Mouse (Mus musculus) left cerebral cortex, adult 9 months (tissue): ENCODE measurements around the gene Fam204a.

Experiments used
- DNase-seq, 2 experiments: peaks; one replicate each; pipeline ENCODE4 v3.0.0; 2022; ENCODE audit warnings: low spot score in 2 of 2

The Fam204a gene

GRCm38 (mm10) chr19:60225899-60226844 is at the start of gene Fam204a:
Gene Fam204a (minus strand): TSS chr19:60226701.
- DNase-seq, result peak; percentile 81 to 97

- DNase-seq, result no peak
Measured at GRCm38 (mm10) chr19:60265789-60266188, 39.3 kb upstream of the Fam204a start.

GRCm38 (mm10) chr19:60260689-60261088 is 34.2 kb upstream of the Fam204a start:
- DNase-seq, result no peak

- DNase-seq, result no peak
Measured at GRCm38 (mm10) chr19:60252021-60252420, 25.5 kb upstream of the Fam204a start.

- DNase-seq, result no peak
Measured at GRCm38 (mm10) chr19:60251197-60251596, 24.7 kb upstream of the Fam204a start.

- no peak for DNase-seq
Measured at GRCm38 (mm10) chr19:60245250-60245649, 18.7 kb upstream of the Fam204a start.

GRCm38 (mm10) chr19:60242620-60243019 is 16.1 kb upstream of the Fam204a start:
- DNase-seq, result no peak

GRCm38 (mm10) chr19:60241916-60242602 is 15.6 kb upstream of the Fam204a start:
- no peak for DNase-seq

- DNase-seq, result no peak
Measured at GRCm38 (mm10) chr19:60231542-60231941, 5.0 kb upstream of the Fam204a start.

- no peak for DNase-seq
Measured at GRCm38 (mm10) chr19:60226845-60227235, 339 bp upstream of the Fam204a start.

GRCm38 (mm10) chr19:60219395-60219794 is 7.1 kb downstream of the Fam204a start:
- DNase-seq, result no peak

- DNase-seq, result no peak
Measured at GRCm38 (mm10) chr19:60217985-60218384, 8.5 kb downstream of the Fam204a start.

GRCm38 (mm10) chr19:60208173-60208572 is 18.3 kb downstream of the Fam204a start:
- no peak for DNase-seq

GRCm38 (mm10) chr19:60204176-60204575 is 22.3 kb downstream of the Fam204a start:
- DNase-seq, result no peak

GRCm38 (mm10) chr19:60200294-60200693 is 26.2 kb downstream of the Fam204a start:
- DNase-seq, result no peak

GRCm38 (mm10) chr19:60199152-60199551 is 27.3 kb downstream of the Fam204a start:
- DNase-seq, result no peak

GRCm38 (mm10) chr19:60192790-60193189 is 33.7 kb downstream of the Fam204a start:
- no peak for DNase-seq

- no peak for DNase-seq
Measured at GRCm38 (mm10) chr19:60189206-60189605, 37.3 kb downstream of the Fam204a start.

- no peak for DNase-seq
Measured at GRCm38 (mm10) chr19:60182901-60183300, 43.6 kb downstream of the Fam204a start.

- DNase-seq, result no peak
Measured at GRCm38 (mm10) chr19:60182171-60182570, 44.3 kb downstream of the Fam204a start.

- no peak for DNase-seq
Measured at GRCm38 (mm10) chr19:60178771-60179563, 47.5 kb downstream of the Fam204a start.

- DNase-seq, result no peak
Measured at GRCm38 (mm10) chr19:60165417-60165816, 61.1 kb downstream of the Fam204a start.
